Mouse (Mus musculus) heart, adult 2 months (tissue): ENCODE results near the gene Ppp1r37. TPM values are rescaled to one million over a fixed set of nuclear protein-coding genes. Genes with fewer than 3 reads are reported as not detected.
A peak's percentile ranks its signal among the peaks of the same experiment; 100 is the strongest.
"Not testable (repeated sequence)": the region's sequence is repeated elsewhere in the genome, so short reads cannot be mapped to it uniquely, and the experiment has no call there.

ENCODE experiments used
- DNase-seq, 2 experiments: peaks; one replicate each; pipeline ENCODE4 v3.0.0; 2021
- H3K27ac ChIP-seq: fragments of 200-600 bp; 2 replicates; pipeline ENCODE4 v1.8.1; 2022
- H3K27me3 ChIP-seq: fragments of 200-500 bp; 2 replicates; pipeline ENCODE4 v1.6.1; 2012; ENCODE audit warnings: mild to moderate bottlenecking, low read length, inconsistent platforms, mixed read lengths; ENCODE audit not compliant: control insufficient read depth, insufficient read depth
- H3K36me3 ChIP-seq: fragments of 200-500 bp; 2 replicates; pipeline ENCODE4 v1.6.1; 2012; ENCODE audit warnings: low read length, inconsistent platforms; ENCODE audit not compliant: control insufficient read depth, insufficient read depth
- H3K4me1 ChIP-seq: fragments of 200-500 bp; 2 replicates; pipeline ENCODE4 v1.6.1; 2011; ENCODE audit warnings: low read length; ENCODE audit not compliant: control insufficient read depth, insufficient read depth
- H3K4me3 ChIP-seq: fragments of 200-600 bp; 2 replicates; pipeline ENCODE4 v1.8.1; 2022
- H3K79me2 ChIP-seq: fragments of 200-500 bp; replicated peaks from 2 replicates; pipeline ENCODE4 v1.6.1; 2012; ENCODE audit warnings: mild to moderate bottlenecking, inconsistent platforms, low read length, moderate library complexity, mixed read lengths; ENCODE audit not compliant: control insufficient read depth, insufficient read depth
- H3K9ac ChIP-seq: fragments of 200-500 bp; 2 replicates; pipeline ENCODE4 v1.6.1; 2012; ENCODE audit warnings: low read depth, mild to moderate bottlenecking, control low read depth, inconsistent platforms, low read length, mixed read lengths
- CTCF ChIP-seq: fragments of 200-600 bp; IDR thresholded peaks from 2 replicates; pipeline ENCODE4 v1.8.1; 2022; ENCODE audit warnings: antibody characterized with exemption, mild to moderate bottlenecking, moderate library complexity
- EP300 ChIP-seq: fragments of 200-500 bp; IDR thresholded peaks from 2 replicates; pipeline ENCODE4 v1.6.1; 2011; ENCODE audit warnings: low read depth, low read length, control low read depth; ENCODE audit not compliant: insufficient read depth
- POLR2A ChIP-seq: fragments of 200-500 bp; IDR thresholded peaks from 2 replicates; pipeline ENCODE4 v1.6.1; 2011; ENCODE audit warnings: mild to moderate bottlenecking, low read depth, low read length, control low read depth; ENCODE audit not compliant: insufficient read depth
- WGBS: fragments of 180-500 bp; shearing (Covaris S2); methylation state at CpG from one replicate; pipeline ENCODE4 v1.1.7; 2018; 5-methylcytosine and 5-hydroxymethylcytosine counted together
- intact Hi-C: fragments of 180-260 bp; cut with DNase I; formaldehyde crosslinking; loops from one replicate; pipeline ENCODE4 v1.15.1; 2025
- polyA plus RNA-seq: library from polyadenylated mRNA; depleted of rRNA; stranded (reverse); fragments of >200 nt; gene quantifications from 2 replicates; pipeline ENCODE4 v1.2.3, GENCODE M21; 2012
- total RNA-seq, 2 experiments: library from RNA; stranded (reverse); gene quantifications; 2 replicates each; pipeline ENCODE4 v1.2.3; 2021

Gene Ppp1r37
- total and polyA plus RNA-seq, 3 experiments, result 58.0 to 69.5 (median 66.4) TPM

DNA sequence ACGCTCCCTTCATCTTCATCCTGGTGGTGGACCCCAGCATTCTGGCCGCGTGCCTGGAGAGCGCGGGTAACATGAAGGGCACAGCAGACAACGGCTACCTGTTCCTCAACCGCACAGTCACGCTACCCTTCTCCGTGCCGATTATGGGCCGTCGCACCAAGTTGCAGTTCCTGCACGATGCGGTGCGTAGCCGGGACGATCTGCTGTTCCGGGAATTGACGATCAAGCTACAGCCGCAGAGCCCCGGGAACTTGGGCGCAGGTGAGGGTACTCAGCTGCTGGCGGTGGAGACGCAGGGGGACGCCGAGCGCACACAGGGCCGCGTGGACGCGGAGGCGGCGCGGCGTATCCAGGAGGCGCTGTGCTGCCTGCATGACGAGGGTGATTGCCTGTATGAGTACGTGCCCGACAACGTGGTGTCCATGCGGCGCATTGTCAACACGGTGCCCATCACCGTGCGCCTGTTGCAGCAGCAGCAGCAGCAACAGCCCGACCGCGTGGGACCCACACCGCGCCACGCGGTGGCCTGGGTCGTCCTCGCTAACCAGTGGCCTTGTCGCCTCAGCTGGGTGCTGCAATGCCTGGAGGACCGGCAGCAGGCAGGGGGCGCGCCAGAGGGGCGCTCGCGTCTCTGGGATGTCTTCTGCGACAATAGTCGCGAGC lies 39.0 kb downstream of the Ppp1r37 start:
- Histone ChIP-seq H3K4me1 (no peaks in the 10 kb centered on the region), H3K36me3 (no peaks in the 10 kb centered on the region), H3K9ac (peak overlapping the region; percentile 28; the same call in 1 of the 2 replicates), H3K27me3 (peaks cover 17% of the 10 kb centered on the region), H3K79me2 (no peaks in the 10 kb centered on the region), H3K27ac (no peak overlapping the region), H3K4me3 (peak overlapping the region; percentile 39)
- 1% methylated on average over 64 of the region's 64 CpGs for WGBS
- peak; percentile 71 for TF ChIP-seq CTCF
- TF ChIP-seq POLR2A, result no peak
- no peak for TF ChIP-seq EP300
- intact Hi-C loops, result no loop called here
- peak; percentile 38 to 65 for DNase-seq

DNA sequence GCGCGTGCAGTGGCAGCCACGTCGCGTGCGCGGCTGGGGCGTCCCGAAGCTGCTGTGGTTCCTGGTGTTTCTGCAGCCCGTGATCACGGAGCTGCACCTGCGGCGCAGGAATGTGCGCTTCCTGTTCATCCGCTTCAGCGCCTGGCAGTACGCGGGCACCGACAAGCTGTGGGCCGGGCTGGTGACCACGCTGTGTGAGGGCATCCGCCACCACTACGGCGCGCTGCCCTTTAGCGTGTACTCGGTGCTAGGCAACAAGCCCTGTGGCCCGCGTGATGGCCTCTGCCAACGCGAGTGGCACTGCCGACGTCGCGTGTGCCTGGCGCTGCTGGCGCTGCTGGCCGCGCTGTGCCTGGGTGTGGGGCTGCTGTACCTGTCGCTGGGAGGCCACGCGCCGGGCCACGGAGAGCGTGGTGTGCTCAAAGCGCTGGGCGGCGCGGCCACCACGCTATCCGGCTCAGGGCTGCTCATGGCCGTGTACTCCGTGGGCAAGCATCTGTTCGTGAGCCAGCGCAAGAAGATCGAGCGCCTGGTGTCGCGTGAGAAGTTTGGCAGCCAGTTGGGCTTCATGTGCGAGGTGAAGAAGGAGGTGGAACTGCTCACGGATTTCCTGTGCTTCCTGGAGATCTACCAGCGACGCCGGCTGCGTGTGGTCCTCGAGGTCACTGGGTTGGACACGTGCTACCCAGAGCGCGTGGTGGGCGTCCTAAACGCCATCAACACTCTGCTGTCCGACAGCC lies 39.7 kb downstream of the Ppp1r37 start:
- Histone ChIP-seq H3K79me2 (no peaks in the 10 kb centered on the region), H3K36me3 (no peaks in the 10 kb centered on the region), H3K27ac (no peak overlapping the region), H3K27me3 (peaks cover 17% of the 10 kb centered on the region), H3K9ac (no peak overlapping the region), H3K4me1 (no peaks in the 10 kb centered on the region), H3K4me3 (peak overlapping the region; percentile 39)
- TF ChIP-seq POLR2A, result no peak
- TF ChIP-seq CTCF, result no peak
- no peak for TF ChIP-seq EP300
- 9% methylated on average over 72 of the region's 72 CpGs for WGBS
- intact Hi-C loops, result no loop called here
- DNase-seq, result no peak

DNA sequence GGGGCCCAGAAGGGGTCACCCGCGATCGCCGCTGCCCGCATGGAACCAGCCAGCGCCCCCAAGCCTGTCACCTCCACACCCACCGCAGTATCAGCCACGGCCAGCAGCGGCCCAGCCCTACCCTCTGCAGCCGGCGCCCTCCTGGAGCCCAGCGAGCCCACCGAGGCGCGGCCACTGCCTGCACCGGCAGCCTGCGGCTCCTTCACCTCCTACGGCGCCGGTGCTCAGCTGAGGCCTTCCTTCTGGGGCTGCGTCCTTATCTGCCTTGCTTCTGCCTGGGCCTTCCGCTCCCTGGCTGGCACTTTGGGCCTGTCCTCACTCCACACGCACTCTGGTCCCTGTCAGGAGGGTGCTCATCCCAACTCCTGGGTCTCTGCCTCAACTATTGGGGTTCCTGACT lies 42.8 kb downstream of the Ppp1r37 start:
- Histone ChIP-seq H3K36me3 (no peaks in the 10 kb centered on the region), H3K27ac (no peak overlapping the region), H3K27me3 (peaks cover 17% of the 10 kb centered on the region), H3K79me2 (no peaks in the 10 kb centered on the region), H3K4me1 (no peaks in the 10 kb centered on the region), H3K4me3 (no peak overlapping the region), H3K9ac (no peak overlapping the region)
- 16% methylated on average over 22 of the region's 23 CpGs for WGBS
- intact Hi-C loops, result no loop called here
- DNase-seq, result no peak
- TF ChIP-seq CTCF (no peak), POLR2A (no peak), EP300 (no peak)

DNA sequence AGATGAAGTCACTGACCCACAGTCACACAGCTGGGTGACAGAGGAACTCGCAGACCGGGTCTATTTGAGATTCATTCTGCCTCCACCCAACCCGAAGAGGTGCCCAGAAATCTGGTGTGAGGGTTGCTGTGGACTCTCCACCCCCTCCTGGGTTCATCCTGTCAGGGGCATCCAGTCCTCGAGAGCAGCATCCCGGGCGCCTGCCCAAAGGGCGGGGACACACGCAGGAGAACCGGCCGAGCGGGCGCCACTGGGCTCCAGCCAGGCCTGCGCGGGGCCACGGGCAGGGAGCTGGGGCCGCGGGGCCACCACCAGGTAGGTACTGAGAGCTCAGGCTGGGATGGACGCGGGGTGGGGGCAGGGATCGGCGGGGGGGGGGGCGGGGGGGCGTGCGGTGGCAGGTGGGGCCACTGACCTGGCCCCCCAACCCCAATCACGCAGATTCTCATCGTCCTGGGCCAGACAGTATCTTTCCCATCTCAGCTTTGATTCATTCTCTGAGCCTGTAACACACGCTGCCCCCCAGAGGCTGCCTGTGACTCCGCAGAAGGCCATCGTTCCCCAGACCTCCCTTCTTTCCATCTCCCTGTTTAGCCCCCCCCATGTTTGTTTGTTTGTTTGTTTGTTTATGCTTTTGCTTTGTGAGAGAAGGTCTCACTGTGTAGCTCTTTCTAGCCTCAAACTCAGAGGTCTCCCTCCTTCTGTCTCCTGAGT lies 45.1 kb downstream of the Ppp1r37 start, which contains the start of gene Nkpd1:
TSS of gene Nkpd1 (plus strand) at position 187 of the 714 bp plus-strand sequence.
- no peaks in the 10 kb centered on the region for H3K79me2 ChIP-seq
- intact Hi-C loops, result no loop called here
- no peak within 1 kb of the TSS for H3K4me3 ChIP-seq
- WGBS, result 6% methylated on average over 29 of the region's 29 CpGs
- H3K4me1 ChIP-seq, result no peaks in the 10 kb centered on the region
- no peak within 1 kb of the TSS for H3K9ac ChIP-seq
- no peaks in the 10 kb centered on the region for H3K36me3 ChIP-seq
- peaks cover 5% of the 10 kb centered on the region for H3K27me3 ChIP-seq
- DNase-seq, result no peak
- no peak within 1 kb of the TSS for H3K27ac ChIP-seq
- TF ChIP-seq POLR2A (no peak), CTCF (peak; percentile 52), EP300 (no peak)

DNA sequence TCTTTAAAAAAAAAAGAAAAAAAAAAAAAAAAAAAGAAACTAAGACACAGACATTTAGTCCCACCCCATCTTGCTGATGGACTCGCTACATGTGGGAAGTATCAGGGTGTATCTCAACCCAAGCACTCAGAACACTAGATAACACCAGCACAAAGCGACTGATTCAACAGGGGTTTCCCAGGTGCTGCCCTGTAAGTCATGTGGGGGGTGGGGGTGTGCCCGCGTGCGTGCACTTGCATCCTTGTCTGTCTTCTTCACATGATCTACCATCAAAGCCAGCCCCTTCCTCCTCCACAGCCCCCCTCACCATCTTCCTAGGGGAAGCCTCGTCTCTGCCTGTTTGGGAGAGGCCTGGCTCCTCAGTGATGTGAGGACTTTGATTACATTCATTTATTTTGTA lies 50.5 kb downstream of the Ppp1r37 start:
- Histone ChIP-seq H3K4me1 (peaks cover 6% of the 10 kb centered on the region), H3K79me2 (no peaks in the 10 kb centered on the region), H3K9ac (no peak overlapping the region), H3K36me3 (no peaks in the 10 kb centered on the region), H3K4me3 (no peak overlapping the region), H3K27me3 (no peaks in the 10 kb centered on the region), H3K27ac (no peak overlapping the region)
- DNase-seq, result no peak
- TF ChIP-seq CTCF (no peak), EP300 (no peak), POLR2A (no peak)
- intact Hi-C loops, result no loop called here
- whole genome bisulfite sequencing, result 59% methylated on average over 6 of the region's 6 CpGs

DNA sequence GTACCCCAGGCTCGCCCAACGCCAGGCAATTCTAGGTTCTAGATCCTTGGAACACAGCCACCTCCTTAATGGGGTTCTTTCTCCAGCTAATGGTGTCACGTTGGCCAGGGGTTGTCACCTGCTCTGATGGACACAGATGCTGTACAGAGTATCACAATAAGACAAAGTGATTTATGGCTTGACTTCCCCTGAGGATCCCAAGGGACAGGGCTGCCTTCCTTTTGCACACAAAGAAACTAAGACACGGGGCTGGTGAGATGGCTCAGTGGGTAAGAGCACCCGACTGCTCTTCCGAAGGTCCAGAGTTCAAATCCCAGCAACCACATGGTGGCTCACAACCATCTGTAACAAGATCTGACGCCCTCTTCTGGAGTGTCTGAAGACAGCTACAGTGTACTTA lies 50.9 kb downstream of the Ppp1r37 start:
- 71% methylated on average over 7 of the region's 7 CpGs for WGBS
- not testable (repeated sequence) for H3K79me2 ChIP-seq, H3K4me3 ChIP-seq, H3K4me1 ChIP-seq, DNase-seq, H3K27me3 ChIP-seq, H3K27ac ChIP-seq, H3K9ac ChIP-seq, H3K36me3 ChIP-seq
- intact Hi-C loops, result loop anchor here (2.0 kb wide), 1 partner anchor 61 kb away; no protein-coding TSS in a partner anchor
